Mouse (Mus musculus) cerebellum, adult 2 months (tissue): ENCODE results near the gene Mrpl50.

ENCODE experiments used
- CTCF ChIP-seq: fragments of 200-500 bp; IDR thresholded peaks from 2 replicates; pipeline ENCODE4 v1.5.1; 2011; ENCODE audit warnings: low read depth, mild to moderate bottlenecking, control low read depth, low read length, moderate library complexity, borderline replicate concordance; ENCODE audit not compliant: insufficient read depth
- POLR2A ChIP-seq: fragments of 200-500 bp; IDR thresholded peaks from 2 replicates; pipeline ENCODE4 v1.6.1; 2011; ENCODE audit warnings: low read length, control low read depth, borderline replicate concordance; ENCODE audit not compliant: insufficient read depth

GRCm38 (mm10) chr4:49506386-49506785, 14.5 kb downstream of the Mrpl50 start, which contains the start of gene Baat:
- no peak for TF ChIP-seq CTCF
- no peak for TF ChIP-seq POLR2A
